Mouse (Mus musculus) heart, postnatal 36 days (tissue): Measurements from ENCODE around the gene Mapkap1. TPM values are rescaled to one million over a fixed set of nuclear protein-coding genes. Genes with fewer than 3 reads are reported as not detected.
"Not testable (repeated sequence)": the region's sequence is repeated elsewhere in the genome, so short reads cannot be mapped to it uniquely, and the experiment has no call there.

Source experiments
- DNase-seq, 2 experiments: peaks; one replicate each; pipeline ENCODE4 v3.0.0; 2021 to 2022
- intact Hi-C: fragments of 180-260 bp; cut with DNase I; formaldehyde crosslinking; loops from one replicate; pipeline ENCODE4 v1.15.1; 2025
- total RNA-seq, 2 experiments: library from RNA; stranded (reverse); gene quantifications; 2 replicates each; pipeline ENCODE4 v1.2.3; 2021

The Mapkap1 gene
- total RNA-seq, 2 experiments from 2014 or later: 57.3 to 73.2 TPM

DNA sequence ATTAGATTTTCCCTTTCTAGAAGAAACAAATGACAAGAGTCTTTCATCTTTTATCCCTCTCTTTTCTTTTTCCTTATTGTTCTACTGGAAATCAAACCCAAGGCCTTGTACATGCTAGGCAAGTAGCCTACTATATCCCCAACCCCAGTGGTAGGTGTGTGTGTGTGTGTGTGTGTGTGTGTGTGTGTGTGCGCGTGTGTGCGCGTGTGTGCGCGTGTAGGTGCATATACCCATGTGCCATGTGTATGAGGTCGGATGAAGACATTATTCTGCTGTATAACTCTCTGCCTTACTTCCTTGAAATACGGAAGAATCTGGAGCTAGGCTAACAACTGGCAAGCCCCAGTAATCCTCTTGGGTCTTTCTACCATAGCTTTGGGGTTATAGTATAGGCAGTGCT, 24.1 kb downstream of the Mapkap1 start:
- DNase-seq: no peak
- intact Hi-C loops: no loop called here

DNA sequence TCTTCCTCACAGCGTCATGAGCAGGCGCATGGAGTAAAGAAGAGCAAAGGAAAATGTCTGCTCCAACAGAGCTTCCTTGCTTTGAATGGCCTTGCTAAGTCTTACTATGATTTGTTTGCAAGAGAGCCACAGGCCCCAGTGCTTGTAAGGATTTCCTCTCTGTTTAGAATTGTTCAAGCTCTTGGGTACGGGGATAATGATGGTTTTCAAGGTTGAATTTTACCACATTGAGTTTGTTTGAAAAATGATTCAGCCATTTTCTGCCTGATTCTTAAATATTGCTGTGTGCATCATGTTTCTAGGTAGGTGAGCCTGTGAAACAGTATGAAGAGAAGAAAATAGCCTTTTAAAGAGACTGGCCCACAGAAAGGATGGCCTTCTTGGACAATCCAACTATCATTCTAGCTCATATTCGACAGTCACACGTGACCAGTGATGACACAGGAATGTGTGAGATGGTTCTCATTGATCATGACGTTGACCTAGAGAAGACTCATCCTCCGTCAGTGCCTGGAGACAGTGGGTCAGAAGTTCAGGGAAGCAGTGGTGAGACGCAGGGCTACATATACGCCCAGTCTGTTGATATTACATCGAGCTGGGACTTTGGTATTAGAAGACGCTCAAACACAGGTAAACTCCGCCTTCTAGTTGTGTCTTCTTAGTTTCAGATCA, 25.3 kb downstream of the Mapkap1 start:
- intact Hi-C loops: no loop called here
- DNase-seq: no peak

DNA sequence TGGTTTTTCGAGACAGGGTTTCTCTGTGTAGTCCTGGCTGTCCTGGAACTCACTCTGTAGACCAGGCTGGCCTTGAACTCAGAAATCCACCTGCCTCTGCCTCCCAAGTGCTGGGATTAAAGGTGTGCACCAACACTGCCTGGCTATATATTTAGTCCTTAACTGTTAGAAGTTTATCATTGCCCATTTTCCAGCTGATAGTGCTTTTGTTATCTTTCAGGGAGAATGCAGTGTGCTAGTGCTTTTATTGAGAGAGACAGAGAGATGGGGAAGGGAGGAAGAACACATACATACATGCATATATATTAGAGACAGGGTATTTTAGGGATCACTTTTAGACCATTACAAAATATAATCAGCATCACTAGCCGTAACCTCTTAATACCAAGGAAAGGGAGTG, 26.3 kb downstream of the Mapkap1 start:
- DNase-seq, intact Hi-C loops: not testable (repeated sequence)

DNA sequence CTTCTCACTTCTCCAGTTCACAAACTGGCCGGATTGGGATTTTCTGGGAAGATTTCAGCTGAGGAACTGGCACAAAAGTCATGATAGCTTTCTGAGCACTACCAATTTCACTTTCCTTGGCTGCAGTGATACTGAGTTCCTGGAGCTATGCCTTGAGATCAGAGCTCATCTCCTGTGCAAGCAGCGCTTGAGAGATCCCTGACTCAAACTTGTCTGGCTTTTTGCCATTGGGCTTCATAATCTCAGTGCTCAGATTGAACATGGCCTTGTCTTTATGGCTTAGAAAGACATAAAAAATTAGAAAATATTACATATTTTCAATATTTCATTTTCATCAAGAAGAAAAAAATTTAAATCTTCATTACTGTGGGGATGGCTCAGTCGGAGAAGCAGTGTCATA, 29.8 kb downstream of the Mapkap1 start:
- intact Hi-C loops: no loop called here
- no peak for DNase-seq

DNA sequence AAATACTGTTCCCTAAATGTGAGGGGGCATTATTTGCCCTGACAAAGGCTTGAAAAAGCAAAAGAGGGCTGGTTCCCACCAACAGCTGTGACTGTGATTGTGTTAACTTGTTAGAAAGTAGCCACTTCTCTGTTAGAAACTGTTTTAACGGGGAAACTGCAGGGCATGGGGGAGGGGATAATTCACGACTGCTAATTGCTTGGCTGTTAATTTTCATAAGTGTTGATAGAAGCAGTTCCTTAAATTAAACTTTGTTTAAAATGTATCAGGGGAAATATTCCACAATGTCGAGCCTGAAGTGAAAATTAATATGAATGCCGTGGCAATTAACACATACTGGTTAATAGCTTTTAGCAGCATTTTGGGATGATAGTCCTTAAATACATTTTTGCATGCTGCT, 42.2 kb downstream of the Mapkap1 start:
- DNase-seq: no peak
- intact Hi-C loops: no loop called here

DNA sequence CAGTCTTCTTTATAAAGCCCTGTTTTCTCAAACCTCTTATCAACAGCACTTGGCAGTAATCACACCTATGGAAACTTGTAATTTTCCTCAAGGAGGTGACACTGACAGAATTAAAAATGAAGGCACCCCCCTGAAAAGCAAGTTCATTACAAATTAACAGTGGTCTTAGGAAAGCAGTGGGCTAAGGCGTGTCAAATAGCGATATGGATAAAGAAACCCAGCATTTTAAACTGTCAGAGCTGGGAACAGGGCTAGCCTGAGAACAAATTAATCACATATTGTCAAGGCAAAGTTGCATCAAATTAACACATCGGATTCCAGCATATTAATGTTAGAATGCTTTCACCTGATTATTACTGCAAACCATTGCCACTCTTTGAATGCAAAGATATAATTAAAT, 55.9 kb downstream of the Mapkap1 start:
- intact Hi-C loops: no loop called here
- DNase-seq: no peak

DNA sequence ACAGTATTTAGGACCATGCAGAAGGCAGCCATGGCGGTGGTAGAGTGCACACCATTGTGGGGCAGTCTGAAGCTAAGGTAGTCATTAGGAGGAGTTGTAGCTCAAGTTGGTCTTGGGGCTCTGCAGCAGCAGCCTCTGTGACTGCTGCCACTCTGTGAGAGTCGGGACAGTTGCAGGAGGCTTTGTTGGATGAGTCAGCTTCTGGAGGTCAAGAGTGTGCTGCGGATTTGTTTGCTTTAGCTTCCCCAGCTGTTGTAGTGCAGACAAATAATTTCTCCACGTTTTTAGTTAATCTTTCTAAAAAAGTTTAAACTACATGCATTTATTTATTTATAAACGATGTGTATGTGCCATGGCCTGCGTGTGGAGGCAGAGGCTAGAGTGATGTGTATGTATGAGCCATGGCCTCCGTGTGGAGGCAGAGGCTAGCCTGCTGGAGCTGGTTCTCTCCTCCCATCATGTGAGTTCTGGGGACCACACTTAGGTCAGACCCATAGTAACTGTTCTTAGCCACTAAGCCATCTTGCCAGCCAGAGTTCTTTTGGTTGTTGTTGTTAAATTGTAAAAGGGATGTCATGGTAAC, 62.1 kb downstream of the Mapkap1 start:
- no peak for DNase-seq

DNA sequence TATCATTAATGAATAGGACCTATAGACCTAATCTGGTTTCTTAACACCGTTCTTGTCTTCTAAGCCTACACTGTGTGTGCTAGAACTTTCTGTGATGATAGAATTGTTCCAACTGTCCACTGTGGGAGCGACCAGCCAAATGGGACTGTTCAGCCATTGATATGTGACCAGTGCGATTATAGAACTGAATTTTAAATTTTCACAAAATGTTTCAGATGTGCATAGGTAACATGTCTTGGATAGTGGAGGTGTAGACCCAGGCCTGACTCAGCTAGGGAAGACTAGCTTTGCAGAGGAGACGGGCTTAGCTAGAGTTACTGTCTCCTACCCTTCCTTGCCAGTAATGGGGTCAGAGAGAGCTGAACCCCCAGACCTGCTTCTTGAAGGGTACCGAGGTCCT, 62.8 kb downstream of the Mapkap1 start:
- intact Hi-C loops: no loop called here
- no peak for DNase-seq

More for the DNA sequence above, 62.1 kb downstream of the Mapkap1 start:
- intact Hi-C loops: no loop called here

DNA sequence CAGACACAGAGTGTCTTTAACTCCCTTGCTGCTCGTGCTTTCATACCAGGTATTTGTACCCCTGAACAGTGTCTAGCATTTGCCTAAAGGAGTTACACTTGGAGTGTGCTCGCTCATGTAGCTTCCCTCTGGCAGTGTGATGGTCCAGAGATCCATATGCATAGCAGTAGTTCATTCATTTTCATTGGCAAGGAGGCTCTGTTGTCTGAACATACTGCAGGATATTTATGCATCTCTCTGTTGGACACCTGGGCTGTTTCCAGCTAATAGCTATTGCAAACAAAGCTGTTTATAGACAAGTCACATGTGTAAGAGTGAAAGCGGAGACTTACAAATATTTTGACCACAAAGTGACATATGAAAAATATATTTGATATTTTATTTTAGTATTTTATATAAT, 67.2 kb downstream of the Mapkap1 start:
- DNase-seq: no peak
- intact Hi-C loops: no loop called here

DNA sequence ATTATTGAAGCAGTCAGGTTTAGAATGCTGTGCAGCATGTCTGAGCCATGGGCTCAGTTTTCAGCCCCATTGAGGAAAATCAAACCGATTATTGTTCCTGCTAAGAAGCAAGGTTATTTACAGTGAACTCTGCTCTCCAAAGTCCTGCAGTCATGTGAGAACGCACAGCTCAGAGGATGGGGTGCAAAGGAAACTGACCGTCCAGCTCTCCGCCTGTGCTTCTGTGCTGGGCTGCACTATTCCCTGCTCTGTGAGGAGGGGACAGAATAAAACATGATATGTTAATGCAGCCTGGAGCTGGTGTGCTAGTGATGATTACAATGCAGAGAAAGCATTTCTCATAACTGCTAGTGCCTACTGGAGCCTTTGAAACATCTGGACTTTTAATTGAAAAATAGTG, 74.8 kb downstream of the Mapkap1 start:
- intact Hi-C loops: no loop called here
- DNase-seq: no peak

DNA sequence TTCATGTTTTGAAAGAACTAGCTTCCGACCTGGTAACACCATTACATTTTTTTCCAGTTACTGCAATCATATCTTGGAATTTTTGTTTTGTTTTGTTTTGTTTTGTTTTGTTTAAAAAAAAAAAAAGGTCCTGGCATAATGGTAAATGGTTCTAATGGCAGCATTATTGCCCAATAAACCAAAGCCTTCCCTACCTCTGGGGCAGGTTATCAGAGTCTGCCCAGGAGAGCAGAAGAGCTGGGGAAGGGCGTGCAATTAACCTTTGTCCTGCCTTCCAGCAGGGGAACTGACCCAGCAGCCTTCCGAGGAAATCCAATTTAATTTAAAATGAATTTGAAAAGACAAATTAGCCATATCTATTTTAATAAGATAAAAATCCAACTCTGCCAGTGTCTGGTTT, 75.5 kb downstream of the Mapkap1 start:
- intact Hi-C loops: no loop called here
- DNase-seq: no peak

DNA sequence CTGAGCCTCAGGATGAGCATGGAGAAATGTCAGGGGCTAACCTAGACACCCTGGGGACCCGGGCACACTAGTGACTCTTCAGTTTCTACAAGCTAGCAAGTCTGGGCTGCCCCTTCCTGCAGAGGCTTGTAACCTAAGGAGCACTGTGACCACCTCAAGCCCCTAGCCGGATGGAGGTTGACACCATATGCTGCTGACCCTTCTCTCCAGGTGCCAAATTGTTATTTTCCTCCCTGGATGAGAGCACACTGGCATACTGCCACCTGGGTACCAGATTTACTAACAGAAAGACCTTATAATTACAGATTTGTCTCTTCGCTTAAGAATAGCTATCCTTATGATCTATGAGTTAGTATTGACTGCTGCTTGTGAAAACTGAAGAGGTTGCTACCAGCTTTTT, 76.0 kb downstream of the Mapkap1 start:
- intact Hi-C loops: no loop called here
- DNase-seq: no peak

DNA sequence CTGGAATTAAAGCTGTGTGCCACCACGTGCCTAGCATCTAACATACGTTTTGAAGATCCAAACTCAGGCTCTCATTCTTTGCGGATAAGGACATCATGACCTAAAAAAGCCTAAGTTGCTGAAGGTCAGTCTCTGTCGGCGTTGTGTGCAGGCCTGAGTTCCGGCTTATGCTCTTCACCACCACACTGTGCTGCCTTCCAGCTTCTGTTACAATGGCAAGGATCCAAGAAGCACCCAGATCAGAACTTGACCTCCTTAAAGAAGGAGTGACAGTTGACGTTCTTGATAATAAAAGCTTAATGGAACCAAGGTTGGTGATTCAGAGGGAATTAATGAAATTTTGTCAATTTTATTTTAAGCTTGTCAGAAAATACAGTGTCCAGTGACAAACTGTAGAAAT, 80.7 kb downstream of the Mapkap1 start:
- intact Hi-C loops: no loop called here
- no peak for DNase-seq

DNA sequence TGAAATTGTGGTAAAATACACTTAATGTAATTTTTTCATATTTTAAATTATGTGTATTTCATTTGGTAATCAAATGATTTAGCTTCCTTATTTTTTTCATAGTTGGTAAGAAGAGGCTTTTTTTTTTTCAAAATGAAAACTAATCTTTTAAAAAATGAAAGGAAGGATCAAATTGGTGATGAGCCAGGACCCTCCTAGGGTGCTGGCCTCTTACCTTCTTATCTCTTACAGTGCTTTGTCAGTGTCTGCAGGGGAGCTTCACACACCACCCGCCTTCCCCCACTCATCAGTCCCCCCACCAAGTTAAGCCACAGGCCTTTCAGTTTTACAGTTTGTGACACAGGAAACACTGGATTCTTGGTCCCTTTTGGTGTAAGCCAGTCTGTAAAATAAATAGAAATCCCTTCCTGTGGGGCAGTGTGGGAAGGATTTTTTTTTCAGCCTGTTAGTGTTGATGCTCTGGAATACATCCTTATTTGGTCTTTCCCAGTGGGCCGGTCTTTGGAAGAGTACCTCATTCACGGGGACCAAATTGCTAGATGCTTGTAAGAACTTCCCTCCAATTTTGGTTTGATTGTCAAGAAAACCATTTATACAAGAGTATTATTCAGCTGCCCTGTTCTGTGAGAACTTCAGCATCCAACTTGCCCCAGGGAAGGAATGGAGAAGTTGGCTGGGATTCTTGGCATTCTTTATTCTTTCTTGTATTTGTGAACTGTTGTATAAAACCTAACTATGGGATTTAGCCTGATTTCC, 97.6 kb downstream of the Mapkap1 start:
- intact Hi-C loops: no loop called here
- DNase-seq: no peak

DNA sequence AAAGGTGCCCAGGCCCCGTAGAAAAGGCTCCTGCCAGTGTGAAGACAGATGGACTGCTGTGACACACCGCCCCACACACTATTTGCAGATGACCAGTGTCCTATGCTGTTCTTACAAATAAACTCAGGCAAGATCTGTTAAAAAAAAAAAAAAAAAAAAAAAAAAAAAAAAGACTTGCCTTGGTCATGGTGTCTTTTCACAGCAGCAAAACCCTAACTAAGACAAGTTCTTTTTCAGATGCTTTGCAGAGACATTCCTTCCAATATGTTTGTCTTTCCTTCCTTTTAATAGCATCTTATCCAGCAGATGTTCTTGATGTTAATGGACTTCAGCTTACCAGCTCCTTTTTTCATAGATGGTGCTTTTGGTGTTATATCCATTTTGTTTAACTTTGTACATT, 99.6 kb downstream of the Mapkap1 start:
- intact Hi-C loops: loop anchor here (5.0 kb wide), 1 partner anchor 94 kb away; no protein-coding TSS in a partner anchor
- DNase-seq: not testable (repeated sequence)

DNA sequence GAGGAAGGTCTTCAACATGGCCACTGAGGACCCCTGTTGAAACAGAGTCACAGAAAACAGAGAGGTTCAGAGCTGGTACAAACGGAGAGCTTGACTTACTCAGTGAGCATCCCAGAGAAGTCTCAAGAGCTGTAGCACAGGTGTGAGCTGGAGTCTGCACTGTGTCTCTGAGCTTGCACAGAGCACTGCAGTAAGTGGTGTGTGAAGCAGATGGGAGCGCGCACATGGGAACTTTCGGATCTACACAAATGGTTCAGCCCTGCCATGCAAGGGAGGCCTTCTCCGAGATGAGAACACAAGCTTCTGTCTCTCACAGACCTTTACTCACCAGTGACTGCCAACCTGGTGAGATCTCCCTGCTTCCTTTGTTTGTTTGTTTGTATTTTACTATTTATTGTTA, 103.3 kb downstream of the Mapkap1 start:
- DNase-seq: no peak
- intact Hi-C loops: loop anchor here (5.0 kb wide), 1 partner anchor 98 kb away; no protein-coding TSS in a partner anchor

DNA sequence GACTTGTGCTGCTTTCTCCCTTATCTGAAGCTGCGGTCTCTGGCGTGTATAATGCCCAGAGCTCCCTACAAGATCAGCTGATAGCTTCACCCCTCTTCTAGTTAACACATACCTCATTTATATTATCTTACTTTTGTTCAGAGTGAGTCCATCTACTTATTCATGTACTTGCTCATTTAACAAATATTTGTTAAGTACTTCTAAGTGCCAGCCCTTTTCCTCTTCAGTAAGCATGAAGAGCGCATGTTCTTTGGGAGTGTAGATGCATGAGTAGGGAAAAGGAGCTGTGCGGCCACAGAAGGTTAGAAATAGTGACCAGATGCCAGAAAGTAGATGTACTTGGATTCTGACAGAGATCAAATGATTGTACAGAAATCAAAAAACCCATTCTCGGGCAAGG, 108.7 kb downstream of the Mapkap1 start:
- intact Hi-C loops: loop anchor here (5.0 kb wide), 1 partner anchor 108 kb away; the partner anchor contains the start of gene Mapkap1
- DNase-seq: no peak

DNA sequence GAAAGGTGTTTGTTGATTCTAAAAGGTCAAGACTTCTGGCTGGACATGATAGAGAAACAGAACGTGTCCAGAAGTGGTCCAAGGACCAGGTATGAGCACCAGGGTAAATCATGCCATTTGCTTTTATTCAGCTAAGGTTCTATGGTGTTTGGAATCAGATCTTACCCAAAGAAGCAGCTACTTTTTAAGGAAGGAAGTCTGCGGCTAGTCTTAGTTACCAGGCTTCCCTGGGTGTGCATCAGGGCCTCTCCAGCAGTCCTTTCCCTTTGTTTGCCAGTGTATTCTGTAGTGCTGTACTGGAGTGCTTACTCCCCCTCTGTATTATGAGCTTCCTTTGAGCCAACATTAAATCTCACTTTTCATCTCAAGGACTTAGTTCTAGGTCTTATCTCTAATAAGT, 111.5 kb downstream of the Mapkap1 start:
- intact Hi-C loops: loop anchor here (2.0 to 5.0 kb wide), 2 partner anchors 111 to 545 kb away; partner anchors contain the start of gene Mapkap1
- DNase-seq: no peak

DNA sequence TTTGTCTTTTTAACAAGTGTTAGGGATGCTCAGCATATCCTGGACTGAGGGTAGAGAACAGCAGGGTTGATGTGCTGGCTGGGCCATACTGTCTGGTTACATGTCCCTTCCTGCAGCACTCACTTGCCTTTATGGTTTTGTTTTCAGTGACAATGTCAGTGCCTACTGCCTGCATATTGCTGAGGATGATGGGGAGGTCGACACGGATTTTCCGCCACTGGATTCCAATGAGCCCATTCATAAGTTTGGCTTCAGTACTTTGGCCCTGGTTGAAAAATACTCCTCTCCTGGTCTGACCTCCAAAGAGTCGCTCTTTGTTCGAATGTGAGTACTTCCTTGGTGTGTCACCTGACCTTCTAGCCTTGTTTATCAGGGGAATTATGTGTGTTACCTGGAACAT, 112.0 kb downstream of the Mapkap1 start:
- DNase-seq: no peak
- intact Hi-C loops: loop anchor here (2.0 to 5.0 kb wide), 2 partner anchors 111 to 546 kb away; partner anchors contain the start of gene Mapkap1

DNA sequence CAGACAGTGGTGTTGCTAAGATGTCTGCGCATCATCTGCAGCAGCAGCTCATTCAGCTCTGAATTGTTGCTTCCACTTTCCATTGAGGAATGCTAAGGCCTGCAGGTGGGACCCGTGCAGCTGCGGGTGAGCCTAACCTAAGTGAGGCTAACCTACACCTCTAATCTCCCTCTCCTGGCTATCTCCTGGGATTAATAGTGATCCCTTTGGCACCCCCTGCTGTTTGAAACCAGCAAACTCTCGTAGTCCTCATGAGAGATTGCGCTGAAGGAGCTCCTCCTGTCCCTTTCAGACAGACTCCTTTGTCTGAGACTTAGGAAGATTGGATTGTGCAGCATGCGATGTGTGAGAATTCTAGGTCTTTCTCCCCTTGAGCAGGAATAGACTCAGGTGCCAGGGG, 113.0 kb downstream of the Mapkap1 start:
- intact Hi-C loops: loop anchor here (2.0 to 5.0 kb wide), 2 partner anchors 112 to 547 kb away; partner anchors contain the start of gene Mapkap1
- DNase-seq: peak; percentile 34 to 39

DNA sequence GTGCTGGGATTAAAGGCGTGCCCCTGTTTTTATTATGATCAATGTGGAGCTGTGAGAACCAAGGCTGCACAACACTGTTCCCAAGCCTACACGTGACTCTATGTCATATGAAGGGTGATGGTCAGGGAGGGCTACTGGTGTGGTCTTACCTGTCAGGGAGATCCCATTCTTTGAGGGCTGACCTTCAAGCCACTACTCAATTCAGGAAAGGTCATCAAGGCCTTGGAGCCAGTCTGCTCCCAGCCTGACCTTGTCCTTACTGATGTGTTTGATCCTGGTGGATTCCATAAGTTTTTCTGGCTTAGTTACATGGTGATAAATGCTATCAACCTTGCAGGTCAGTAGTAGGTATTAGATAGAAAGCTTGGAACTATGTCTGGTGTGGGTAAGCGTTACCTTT, 114.8 kb downstream of the Mapkap1 start:
- intact Hi-C loops: no loop called here
- DNase-seq: no peak
